Mouse (Mus musculus) heart, postnatal 25 days (tissue): ENCODE measurements around the gene Ano4. TPM values are rescaled to one million over a fixed set of nuclear protein-coding genes. Genes with fewer than 3 reads are reported as not detected.
"Not testable (repeated sequence)": the region's sequence is repeated elsewhere in the genome, so short reads cannot be mapped to it uniquely, and the experiment has no call there.

Source experiments
- DNase-seq: peaks from one replicate; pipeline ENCODE4 v3.0.0; 2022; ENCODE audit warnings: low spot score
- intact Hi-C: fragments of 180-260 bp; cut with DNase I; formaldehyde crosslinking; loops from one replicate; pipeline ENCODE4 v1.15.1; 2025
- total RNA-seq, 2 experiments: library from RNA; stranded (reverse); gene quantifications; 2 replicates each; pipeline ENCODE4 v1.2.3; 2021

The Ano4 gene
- total RNA-seq, 2 experiments from 2014 or later: 7.0 to 7.9 TPM

DNA sequence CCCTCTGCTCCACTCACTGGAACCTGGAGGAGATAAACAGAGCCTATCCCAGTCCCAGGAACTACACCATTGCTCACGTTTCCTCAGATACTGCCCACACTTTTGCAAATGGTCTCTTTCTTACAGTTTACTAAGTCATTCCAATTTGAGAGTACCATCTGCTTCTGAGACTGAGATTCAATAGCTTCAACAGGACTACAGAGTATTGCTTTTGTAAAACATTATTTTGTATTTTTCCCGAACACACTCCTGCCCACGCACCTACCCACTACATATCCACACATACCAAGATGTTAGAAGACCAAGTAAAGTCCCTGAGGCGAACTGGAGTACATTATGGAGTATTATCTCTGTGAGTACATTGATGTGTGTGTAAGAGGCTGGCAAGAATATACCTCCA is 166.6 kb downstream of the Ano4 start:
- intact Hi-C loops: no loop called here
- DNase-seq: no peak

DNA sequence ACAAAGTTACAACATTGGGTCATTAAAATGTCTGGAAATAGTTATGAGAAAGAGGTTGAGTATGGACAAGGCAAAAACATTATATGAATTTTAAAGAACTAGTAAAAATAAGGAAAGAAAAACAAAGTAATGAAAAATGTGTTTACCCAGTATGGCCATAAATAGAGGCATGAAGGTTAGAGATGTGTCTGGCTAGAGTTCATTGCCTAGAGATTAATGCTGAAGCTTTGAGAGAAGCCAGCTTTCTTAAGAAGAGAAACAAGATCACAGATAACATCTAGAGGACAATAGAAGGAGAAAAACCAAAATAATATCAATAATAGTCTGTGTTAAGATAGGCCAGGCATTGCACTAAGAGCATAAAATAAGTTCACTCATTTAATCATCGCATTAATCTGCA is 180.0 kb downstream of the Ano4 start:
- intact Hi-C loops: no loop called here
- no peak for DNase-seq

DNA sequence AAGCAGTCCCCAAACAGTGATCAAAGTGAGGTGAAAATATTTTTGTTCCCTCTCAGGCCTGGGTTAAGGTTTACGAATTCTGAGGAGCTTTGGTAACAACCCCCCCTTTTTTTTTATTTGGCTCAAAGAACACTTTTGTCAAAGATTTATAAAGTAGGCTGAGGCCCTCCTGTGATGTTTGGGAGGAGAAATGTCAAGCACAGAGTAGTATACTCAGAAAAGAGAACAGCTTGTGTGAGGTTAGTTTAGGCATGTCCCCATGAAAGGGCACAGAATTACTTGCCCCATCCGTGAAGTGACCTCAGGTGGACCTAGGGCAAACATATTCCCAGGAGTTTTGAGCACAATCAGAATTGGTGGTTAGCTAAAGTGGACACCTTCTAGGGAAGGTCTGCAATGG is 189.1 kb downstream of the Ano4 start:
- intact Hi-C loops: no loop called here

GRCm38 (mm10) chr10:89154797-89155465 is 189.6 kb downstream of the Ano4 start:
- no peak for DNase-seq
- intact Hi-C loops: no loop called here

More for the DNA sequence above, 189.1 kb downstream of the Ano4 start:
- no peak for DNase-seq

GRCm38 (mm10) chr10:89149166-89149565 is 195.4 kb downstream of the Ano4 start:
- intact Hi-C loops: no loop called here
- no peak for DNase-seq

DNA sequence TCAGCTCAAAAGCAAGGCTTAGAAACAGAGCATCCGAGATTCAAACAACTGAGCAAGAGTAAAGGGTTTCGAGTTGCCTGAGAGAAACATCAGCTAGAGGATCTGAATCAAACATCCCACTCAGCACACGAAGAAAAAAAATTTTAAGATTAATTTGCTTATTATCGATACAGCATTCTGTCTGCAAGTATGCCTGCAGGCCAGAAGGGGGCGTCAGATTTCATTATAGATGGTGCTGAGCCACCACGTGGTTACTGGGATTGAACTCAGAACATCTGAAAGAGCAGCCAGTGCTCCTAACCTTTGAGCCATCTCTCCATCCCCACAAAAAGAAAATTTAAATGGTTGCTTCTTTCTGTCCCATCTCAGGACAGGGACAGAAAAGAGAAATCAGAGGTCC is 223.2 kb downstream of the Ano4 start:
- intact Hi-C loops: no loop called here
- no peak for DNase-seq

DNA sequence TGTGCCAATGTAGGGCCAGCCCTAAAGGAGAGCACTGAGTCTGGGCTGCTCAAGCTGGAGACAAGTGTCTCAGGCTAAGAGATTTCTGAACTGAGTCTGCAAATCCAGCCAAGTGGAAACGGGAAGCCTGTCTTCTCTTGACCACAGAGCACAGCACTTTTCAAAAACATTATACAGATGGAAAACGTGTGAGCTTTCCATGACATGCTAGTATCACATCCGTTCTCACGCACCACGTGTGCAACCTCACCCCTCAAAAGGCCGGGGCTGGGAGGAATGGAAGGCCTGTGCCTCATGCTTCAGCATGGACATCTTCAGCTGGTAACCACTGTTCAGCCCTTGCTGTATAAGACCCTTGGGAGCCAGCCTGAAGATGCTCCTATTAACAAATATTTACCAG is 230.2 kb downstream of the Ano4 start:
- no peak for DNase-seq
- intact Hi-C loops: no loop called here

DNA sequence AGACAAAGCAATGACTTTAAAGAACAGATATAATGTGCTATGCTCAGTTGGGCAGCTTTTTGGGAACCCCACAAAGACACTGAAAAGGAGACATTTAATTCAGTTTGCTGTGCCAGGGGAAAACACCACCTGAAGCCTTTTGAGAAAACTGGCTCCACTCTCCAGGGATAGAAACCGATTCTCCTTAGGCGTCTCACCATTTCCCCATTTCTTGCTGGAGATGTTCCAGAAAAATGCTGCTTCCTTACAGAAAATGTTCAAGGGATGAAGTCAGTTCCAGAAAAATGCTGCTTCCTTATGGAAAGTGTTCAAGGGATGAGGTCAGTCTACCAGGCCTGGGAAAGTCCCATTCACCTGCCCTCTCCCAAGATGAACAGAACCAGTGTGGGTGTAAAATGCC is 233.1 kb downstream of the Ano4 start:
- intact Hi-C loops: no loop called here
- DNase-seq: no peak

- intact Hi-C loops: no loop called here
- no peak for DNase-seq
Measured at GRCm38 (mm10) chr10:89110917-89111316, 233.6 kb downstream of the Ano4 start.

DNA sequence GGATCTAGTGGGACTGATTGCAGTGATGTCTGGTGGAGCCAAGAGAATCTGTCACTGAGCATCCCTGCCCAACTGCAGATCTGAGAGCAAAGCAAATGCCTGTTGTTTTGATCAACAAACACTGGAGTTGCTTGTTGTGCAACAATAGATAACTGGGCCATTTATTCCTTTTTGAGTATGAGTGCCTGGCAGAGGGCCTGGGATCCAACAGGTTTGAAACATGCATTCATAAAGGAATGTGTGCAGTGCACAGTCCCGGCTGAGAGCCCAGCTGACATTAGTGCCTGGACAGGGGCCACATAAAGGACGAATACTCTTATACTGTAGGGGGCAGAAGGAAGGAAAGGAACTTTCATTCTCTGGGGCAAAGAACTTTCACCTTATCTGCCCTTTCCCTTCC is 241.0 kb downstream of the Ano4 start:
- no peak for DNase-seq
- intact Hi-C loops: no loop called here

DNA sequence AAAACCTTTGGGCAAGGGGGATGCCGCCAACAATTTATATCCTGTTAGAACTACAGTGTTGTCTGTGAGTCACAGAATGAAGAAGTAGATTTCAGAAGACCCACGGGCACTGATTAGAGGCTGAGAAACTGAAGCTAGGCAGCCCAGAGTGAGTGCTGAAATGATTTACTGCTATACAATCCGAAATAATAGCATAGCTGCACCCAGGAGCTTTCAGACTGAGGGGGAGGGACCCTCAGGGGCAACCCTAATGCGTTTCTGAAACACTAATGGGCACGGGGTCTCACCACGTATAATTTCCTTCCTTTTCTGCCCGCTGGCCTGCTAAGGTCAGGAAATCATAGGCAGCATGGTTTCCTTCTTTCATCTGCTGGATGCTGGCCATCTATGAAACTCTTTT is 242.5 kb downstream of the Ano4 start:
- DNase-seq: no peak
- intact Hi-C loops: no loop called here

DNA sequence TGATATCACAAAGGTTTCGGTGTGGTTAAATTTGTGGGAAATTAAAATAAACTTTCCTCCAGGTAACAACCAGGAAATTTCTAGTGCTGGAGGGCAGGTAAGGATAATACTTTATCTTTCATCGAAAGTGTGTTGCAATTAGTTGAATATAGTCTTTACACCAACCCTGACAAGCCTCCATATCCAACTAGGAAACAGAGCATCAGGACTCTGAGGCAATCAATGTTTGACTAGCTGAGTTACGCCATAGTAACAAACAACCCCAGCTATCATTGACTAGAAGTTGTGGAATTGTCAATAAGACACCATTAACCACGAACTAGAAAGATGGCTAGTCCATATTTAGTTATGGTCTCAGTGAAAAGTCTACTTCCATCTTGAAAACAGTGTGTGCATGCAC is 246.4 kb downstream of the Ano4 start:
- no peak for DNase-seq
- intact Hi-C loops: no loop called here

- intact Hi-C loops: no loop called here
- no peak for DNase-seq
Measured at GRCm38 (mm10) chr10:89092350-89093040, 252.1 kb downstream of the Ano4 start.

- DNase-seq: no peak
- intact Hi-C loops: no loop called here
Measured at GRCm38 (mm10) chr10:89077447-89077846, 267.1 kb downstream of the Ano4 start.

DNA sequence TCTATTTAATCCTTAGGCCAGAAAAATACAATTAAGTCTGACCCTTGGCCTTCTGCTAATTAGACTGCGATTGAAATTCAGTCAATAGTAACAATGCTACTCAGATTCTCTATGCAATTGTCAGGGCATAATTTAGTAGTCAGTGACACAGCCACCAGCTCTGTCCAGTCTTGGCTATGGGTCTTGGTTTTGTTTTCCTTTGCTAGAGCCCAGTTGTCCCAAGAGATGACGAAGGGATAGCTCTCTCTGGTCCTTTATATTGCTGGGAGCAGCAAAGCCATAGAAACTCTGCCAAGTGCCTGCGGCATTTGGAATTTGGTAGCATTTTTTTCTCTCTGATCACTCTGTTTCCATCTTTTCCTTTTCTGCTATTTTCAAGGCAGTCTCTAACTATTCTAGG is 288.7 kb downstream of the Ano4 start:
- DNase-seq: no peak
- intact Hi-C loops: no loop called here

GRCm38 (mm10) chr10:89044921-89045320 is 299.6 kb downstream of the Ano4 start:
- DNase-seq, intact Hi-C loops: not testable (repeated sequence)

GRCm38 (mm10) chr10:89044166-89044565 is 300.4 kb downstream of the Ano4 start:
- intact Hi-C loops: no loop called here
- no peak for DNase-seq

- DNase-seq: no peak
- intact Hi-C loops: no loop called here
Measured at GRCm38 (mm10) chr10:89018926-89019325, 325.6 kb downstream of the Ano4 start.

DNA sequence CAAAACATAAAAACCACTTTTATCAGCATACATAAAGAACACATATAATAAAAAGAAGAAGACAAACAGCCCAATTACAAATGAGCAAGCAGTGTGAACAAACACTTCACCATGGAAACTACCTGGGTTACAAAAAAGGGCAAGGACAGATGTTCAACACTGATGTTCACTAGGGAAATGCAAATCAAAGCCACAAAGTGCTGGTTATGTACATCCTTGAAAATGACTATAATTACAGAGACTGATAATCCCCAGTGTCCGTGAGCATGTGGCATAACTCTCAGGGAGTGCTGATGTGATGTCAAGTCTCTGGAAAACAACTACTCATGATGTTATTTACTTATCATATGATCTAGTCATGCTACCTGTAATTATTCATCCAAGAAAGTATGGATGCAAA is 336.3 kb downstream of the Ano4 start:
- DNase-seq: no peak
- intact Hi-C loops: no loop called here

DNA sequence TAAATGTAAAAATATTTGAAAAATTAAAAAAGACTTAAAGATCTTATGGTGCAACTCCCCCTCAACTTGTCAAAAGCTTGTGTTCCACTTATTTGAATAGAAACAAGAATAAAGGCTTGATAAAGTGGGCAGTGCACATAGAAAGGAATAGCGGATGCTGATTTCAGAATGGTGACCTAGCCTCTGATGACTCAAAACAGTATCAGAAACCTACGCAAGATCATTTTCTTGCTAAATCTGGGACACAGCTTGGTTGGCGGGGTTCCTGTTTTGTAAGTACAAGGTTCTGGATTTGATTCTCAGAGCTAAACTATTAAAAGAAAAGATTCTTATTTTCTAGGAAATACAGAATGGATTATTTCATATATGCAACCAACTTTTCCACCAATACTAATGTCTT is 340.0 kb downstream of the Ano4 start:
- intact Hi-C loops: no loop called here
- no peak for DNase-seq

- intact Hi-C loops: no loop called here
Measured at GRCm38 (mm10) chr10:88986925-88987324, 357.6 kb downstream of the Ano4 start.

DNA sequence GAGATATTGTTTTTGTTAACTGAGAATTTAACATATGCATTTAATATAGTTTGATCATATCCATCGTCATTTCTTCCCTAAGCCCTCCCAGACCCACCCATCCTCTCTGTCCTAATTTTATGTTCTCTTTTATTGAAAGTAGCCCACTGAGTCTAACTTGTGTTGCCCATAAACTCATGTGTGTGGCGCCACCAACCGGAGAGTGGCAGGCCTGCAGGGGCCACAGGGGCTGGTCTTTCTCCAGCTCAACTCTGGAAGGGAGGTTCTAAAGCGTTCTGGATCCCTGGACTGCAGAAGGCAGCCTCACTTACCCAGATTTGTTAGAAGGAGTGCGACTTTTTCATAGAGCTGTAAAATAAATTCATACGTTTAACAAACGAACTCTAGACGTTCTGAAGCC is 361.1 kb downstream of the Ano4 start:
- intact Hi-C loops: loop anchor here (5.0 kb wide), 1 partner anchor 156 kb away; the partner anchor contains the start of gene Utp20
- no peak for DNase-seq

More at GRCm38 (mm10) chr10:88986925-88987324, 357.6 kb downstream of the Ano4 start:
- DNase-seq: no peak
